In genomic region chrY:90739531-90740012, GRCm38 (mm10) we compare ENCODE assay signal across 14 mouse cellular contexts. TPM values are rescaled to one million over a fixed set of nuclear protein-coding genes. Genes with fewer than 3 reads are reported as not detected.
A peak's percentile ranks its signal among the peaks of the same experiment; 100 is the strongest.
DNase-seq lines count a peak whose midpoint lies in the region; ATAC-seq and TF ChIP-seq lines count a peak whose summit lies in the region.
"Not testable (repeated sequence)": the region's sequence is repeated elsewhere in the genome, so short reads cannot be mapped to it uniquely, and the experiment has no call there.
"Had no signal": no experiment of that assay in that cellular context is flagged by ENCODE, and none has a peak within 500 bp of the region (broad histone marks: within the 10 kb centered on the region; RNA-seq: fewer than 3 reads in every experiment).

No protein-coding gene starts in this region.

- not testable (repeated sequence) for TF ChIP-seq POLR2A in spleen, adult 2 months (IDR thresholded peaks at IDR 0.05; ENCODE audit: low read depth, low read length)

- WGBS in hindbrain, postnatal 0 days: 64% methylated on average over 11 of the region's 11 CpGs
- 53% methylated on average over 11 of the region's 11 CpGs for WGBS in limb, embryonic 10.5 days
- 70% methylated on average over 11 of the region's 11 CpGs for WGBS in spleen, adult 2 months

- H3K4me1 ChIP-seq in hindbrain, postnatal 0 days (ENCODE audit: insufficient read depth, low read length); limb, embryonic 10.5 days; spleen, adult 2 months (ENCODE audit: control insufficient read depth, insufficient read depth, insufficient read length): not testable (repeated sequence)

- H3K4me2 ChIP-seq in hindbrain, postnatal 0 days (ENCODE audit: low read depth, low read length): not testable (repeated sequence)

- TF ChIP-seq CTCF in hindbrain, postnatal 0 days (IDR thresholded peaks at IDR 0.05; ENCODE audit: low read depth); spleen, adult 2 months (IDR thresholded peaks at IDR 0.05; ENCODE audit: extremely low read depth, insufficient read depth, insufficient read length, insufficient replicate concordance): not testable (repeated sequence)

- not testable (repeated sequence) for H3K9ac ChIP-seq in hindbrain, postnatal 0 days (replicated peaks; ENCODE audit: low read length)

- not testable (repeated sequence) for H3K4me3 ChIP-seq in hindbrain, postnatal 0 days (ENCODE audit: low read length); limb, embryonic 10.5 days; spleen, adult 2 months (ENCODE audit: extremely low read depth, insufficient read depth, insufficient read length)

- peaks cover 34% of the 10 kb centered on the region for H3K9me3 ChIP-seq in hindbrain, postnatal 0 days (ENCODE audit: low read length)
- H3K9me3 ChIP-seq in limb, embryonic 10.5 days (replicated peaks): peaks cover 43% of the 10 kb centered on the region

- not testable (repeated sequence) for H3K27ac ChIP-seq in hindbrain, postnatal 0 days; limb, embryonic 10.5 days; spleen, adult 2 months (ENCODE audit: insufficient read depth, low read length)

- not testable (repeated sequence) for ATAC-seq in hindbrain, postnatal 0 days
- peak; percentile 15 for ATAC-seq in megakaryocyte-erythroid progenitor cell, adult 5-6 weeks (replicated peaks; ENCODE audit: low FRiP score, low TSS enrichment, poor library complexity, severe bottlenecking)

- H3K36me3 ChIP-seq in hindbrain, postnatal 0 days (ENCODE audit: insufficient read depth, low read length): not testable (repeated sequence)
- peaks cover 49% of the 10 kb centered on the region for H3K36me3 ChIP-seq in limb, embryonic 10.5 days
- H3K36me3 ChIP-seq in spleen, adult 2 months (ENCODE audit: control insufficient read depth, insufficient read depth, low read length): peaks cover 15% of the 10 kb centered on the region

- DNase-seq in T-cell, adult 2 months (ENCODE audit: low spot score): peak; percentile 42
- peak; percentile 48 to 75 for DNase-seq in cerebellum, postnatal 4 days (ENCODE audit: low spot score in 2 of 2)
- peak; percentile 21 to 29 for DNase-seq in frontal cortex, postnatal 14 days (ENCODE audit: low spot score in 2 of 2)
- peak; percentile 60 for DNase-seq in hindbrain, postnatal 0 days (ENCODE audit: low spot score)
- DNase-seq in limb, embryonic 10.5 days (ENCODE audit: low spot score): peak; percentile 68
- peak; percentile 49 to 57 for DNase-seq in spleen, adult 2 months (ENCODE audit: low read depth in 1 of 2, low spot score in 2 of 2)
- DNase-seq in urinary bladder, postnatal 25 days (ENCODE audit: low spot score): peak; percentile 58

- H3K27me3 ChIP-seq in hindbrain, postnatal 0 days (ENCODE audit: insufficient read depth, low read length); limb, embryonic 10.5 days (ENCODE audit: low read depth, poor library complexity, severe bottlenecking); spleen, adult 2 months (ENCODE audit: control insufficient read depth, insufficient read depth, low read length): not testable (repeated sequence)

RNA-seq across cellular contexts. Expression of gene Gm21860, which starts 15.0 kb away (rescaled TPM):
- not detected in 2 replicates for total RNA-seq in hindbrain, postnatal 0 days (2014; rRNA removed)
- polyA plus RNA-seq in hindbrain, postnatal 0 days (2015; fragmentation: Nextera tagmentation; extraction: Ambion mirVana): not detected in 2 replicates
- not detected in 2 replicates for polyA plus RNA-seq in limb, embryonic 10.5 days (2016; fragmentation: Nextera tagmentation; extraction: Ambion mirVana)
- total RNA-seq in megakaryocyte-erythroid progenitor cell, adult 5-6 weeks (2014; fragmentation: Nextera tagmentation): not detected in 2 replicates
- not detected in 2 replicates for total RNA-seq in megakaryocyte-erythroid progenitor cell, adult 5-6 weeks (2017)
- polyA plus RNA-seq in spleen, adult 2 months (2012; rRNA removed): not detected in 2 replicates
- total RNA-seq: adrenal gland, postnatal 36 days; layer of hippocampus, adult 18-20 months had no signal
- polyA plus RNA-seq: erythroblast, embryonic 14.5 days; heart, embryonic 16.5 days; lung, embryonic 15.5 days; neural tube, embryonic 13.5 days had no signal

RNA-seq across cellular contexts. Expression of gene Gm47283, which starts 45.0 kb away (rescaled TPM):
- not detected in 2 replicates for total RNA-seq in hindbrain, postnatal 0 days (2014; rRNA removed)
- not detected in 2 replicates for polyA plus RNA-seq in hindbrain, postnatal 0 days (2015; fragmentation: Nextera tagmentation; extraction: Ambion mirVana)
- not detected in 2 replicates for polyA plus RNA-seq in limb, embryonic 10.5 days (2016; fragmentation: Nextera tagmentation; extraction: Ambion mirVana)
- not detected in 2 replicates for total RNA-seq in megakaryocyte-erythroid progenitor cell, adult 5-6 weeks (2014; fragmentation: Nextera tagmentation)
- not detected in 2 replicates for total RNA-seq in megakaryocyte-erythroid progenitor cell, adult 5-6 weeks (2017)
- not detected in 2 replicates for polyA plus RNA-seq in spleen, adult 2 months (2012; rRNA removed)
- total RNA-seq: adrenal gland, postnatal 36 days; layer of hippocampus, adult 18-20 months had no signal
- polyA plus RNA-seq: erythroblast, embryonic 14.5 days; heart, embryonic 16.5 days; lung, embryonic 15.5 days; neural tube, embryonic 13.5 days had no signal
